Mouse (Mus musculus) liver, postnatal 0 days (tissue): Measurements from ENCODE around the gene Meaf6. TPM values are rescaled to one million over a fixed set of nuclear protein-coding genes. Genes with fewer than 3 reads are reported as not detected.
A peak's percentile ranks its signal among the peaks of the same experiment; 100 is the strongest.

Experiments used
- ATAC-seq: fragments of 200-750 bp; cut with Nextera tagmentation; 2 replicates; pipeline ENCODE4 v1.8.0; 2017; ENCODE audit warnings: mild to moderate bottlenecking, moderate library complexity
- DNase-seq: peaks from one replicate; pipeline ENCODE4 v3.0.0-alpha.2; 2016
- H3K27ac ChIP-seq: fragments of 300-500 bp; sonication (generic); 2 replicates; pipeline ENCODE4 v1.5.1; 2014; ENCODE audit warnings: antibody characterized with exemption, moderate library complexity, mild to moderate bottlenecking, low read depth
- H3K27me3 ChIP-seq: fragments of 300-500 bp; sonication (generic); 2 replicates; pipeline ENCODE4 v1.6.1; 2014; ENCODE audit warnings: low read length, control low read depth, mixed read lengths; ENCODE audit not compliant: insufficient read depth
- H3K36me3 ChIP-seq: fragments of 300-500 bp; sonication (generic); replicated peaks from 2 replicates; pipeline ENCODE4 v1.6.1; 2014; ENCODE audit warnings: mild to moderate bottlenecking, control low read depth, low read length, moderate library complexity, mixed read lengths; ENCODE audit not compliant: insufficient read depth
- H3K4me1 ChIP-seq: fragments of 300-500 bp; sonication (generic); 2 replicates; pipeline ENCODE4 v1.6.1; 2014; ENCODE audit warnings: antibody characterized with exemption, mild to moderate bottlenecking, control low read depth; ENCODE audit not compliant: insufficient read depth
- H3K4me2 ChIP-seq: fragments of 300-500 bp; sonication (generic); 2 replicates; pipeline ENCODE4 v1.6.1; 2014; ENCODE audit warnings: low read depth, mild to moderate bottlenecking, low read length, moderate library complexity, mixed read lengths
- H3K4me3 ChIP-seq: fragments of 300-500 bp; sonication (generic); 2 replicates; pipeline ENCODE4 v1.5.1; 2014; ENCODE audit warnings: low read depth, low read length
- H3K9ac ChIP-seq: fragments of 300-500 bp; sonication (generic); replicated peaks from 2 replicates; pipeline ENCODE4 v1.6.1; 2014; ENCODE audit warnings: mild to moderate bottlenecking, moderate library complexity
- H3K9me3 ChIP-seq: fragments of 300-500 bp; sonication (generic); 2 replicates; pipeline ENCODE4 v1.6.1; 2016; ENCODE audit warnings: mild to moderate bottlenecking, control low read depth, low read length, mixed read lengths
- CTCF ChIP-seq: sonication (generic); IDR thresholded peaks from 2 replicates; pipeline ENCODE4 v1.5.1; 2016; ENCODE audit warnings: antibody characterized with exemption, low read depth
- EP300 ChIP-seq: IDR thresholded peaks from 2 replicates; pipeline ENCODE4 v1.6.1; 2016; ENCODE audit warnings: antibody characterized with exemption, low read depth, mild to moderate bottlenecking
- WGBS: fragments of 180-500 bp; shearing (Covaris S2); extraction: QIAGEN DNeasy Blood & Tissue Kit; methylation state at CpG from one replicate; pipeline ENCODE4 v1.1.7; 2014; ENCODE audit not compliant: insufficient replicate concordance; 5-methylcytosine and 5-hydroxymethylcytosine counted together
- polyA plus RNA-seq: library from polyadenylated mRNA; unstranded; fragments of >200 nt; fragmentation: Nextera tagmentation; extraction: Ambion mirVana; gene quantifications from 2 replicates; pipeline ENCODE4 v1.2.1, GENCODE M21; 2015

Meaf6 gene
- polyA plus RNA-seq, 1 experiment from 2014 or later, result 15.2 TPM

- H3K4me2 ChIP-seq, result no peak overlapping the region
- peaks cover 46% of the 10 kb centered on the region for H3K4me1 ChIP-seq
These were observed 34.1 kb downstream of the Meaf6 start for GRCm38 (mm10) chr4:125119070-125119469.

GRCm38 (mm10) chr4:125119721-125120120 lies 34.8 kb downstream of the Meaf6 start:
- H3K27ac ChIP-seq, result no peak overlapping the region
- H3K9ac ChIP-seq, result no peak overlapping the region
- no peaks in the 10 kb centered on the region for H3K9me3 ChIP-seq
- no peak overlapping the region for H3K4me2 ChIP-seq
- H3K36me3 ChIP-seq, result peaks cover 21% of the 10 kb centered on the region
- ATAC-seq (no peak), DNase-seq (no peak)
- WGBS, result 86% methylated on average over 11 of the region's 11 CpGs
- no peak for TF ChIP-seq CTCF
- TF ChIP-seq EP300, result no peak
- no peak overlapping the region for H3K4me3 ChIP-seq
- H3K4me1 ChIP-seq, result peaks cover 52% of the 10 kb centered on the region
- no peaks in the 10 kb centered on the region for H3K27me3 ChIP-seq

More at GRCm38 (mm10) chr4:125119070-125119469, 34.1 kb downstream of the Meaf6 start:
- Histone ChIP-seq H3K9me3 (no peaks in the 10 kb centered on the region), H3K36me3 (peaks cover 21% of the 10 kb centered on the region), H3K27me3 (no peaks in the 10 kb centered on the region), H3K27ac (no peak overlapping the region), H3K4me3 (no peak overlapping the region), H3K9ac (no peak overlapping the region)
- 71% methylated on average over 10 of the region's 10 CpGs for WGBS
- no peak for TF ChIP-seq EP300
- TF ChIP-seq CTCF, result peak; percentile 30
- DNase-seq (no peak), ATAC-seq (no peak)

- ATAC-seq (0 out of 2 replicates have a peak, but pooled peaks have one; percentile 8), DNase-seq (peak; percentile 63)
- peak overlapping the region; percentile 44; the same call in 1 of the 2 replicates for H3K9ac ChIP-seq
- H3K4me2 ChIP-seq, result peak overlapping the region; percentile 58
- peak overlapping the region; percentile 15; the same call in 1 of the 2 replicates for H3K4me3 ChIP-seq
- no peaks in the 10 kb centered on the region for H3K27me3 ChIP-seq
- H3K9me3 ChIP-seq, result no peaks in the 10 kb centered on the region
- TF ChIP-seq CTCF, result no peak
- no peak for TF ChIP-seq EP300
- 18% methylated on average over 16 of the region's 16 CpGs for WGBS
- H3K36me3 ChIP-seq, result peaks cover 21% of the 10 kb centered on the region
- peak overlapping the region; percentile 74 for H3K27ac ChIP-seq
- peaks cover 50% of the 10 kb centered on the region for H3K4me1 ChIP-seq
These were observed 37.7 kb downstream of the Meaf6 start for GRCm38 (mm10) chr4:125122431-125123278.

GRCm38 (mm10) chr4:125123279-125123671 lies 38.3 kb downstream of the Meaf6 start:
- Histone ChIP-seq H3K9ac (peak overlapping the region; percentile 44), H3K4me2 (peak overlapping the region; percentile 58), H3K4me3 (peak overlapping the region; percentile 15; the same call in 1 of the 2 replicates), H3K36me3 (peaks cover 21% of the 10 kb centered on the region), H3K27me3 (no peaks in the 10 kb centered on the region), H3K4me1 (peaks cover 54% of the 10 kb centered on the region), H3K9me3 (no peaks in the 10 kb centered on the region), H3K27ac (peak overlapping the region; percentile 74)
- no peak for DNase-seq
- TF ChIP-seq EP300 (no peak), CTCF (no peak)
- 39% methylated on average over 7 of the region's 7 CpGs for WGBS
- no peak for ATAC-seq

- H3K9me3 ChIP-seq, result no peaks in the 10 kb centered on the region
- peaks cover 56% of the 10 kb centered on the region for H3K4me1 ChIP-seq
- H3K4me3 ChIP-seq, result no peak overlapping the region
- DNase-seq (peak; percentile 47), ATAC-seq (peak; percentile 22)
- peak overlapping the region; percentile 71 for H3K27ac ChIP-seq
- 38% methylated on average over 7 of the region's 7 CpGs for WGBS
- H3K9ac ChIP-seq, result peak overlapping the region; percentile 38
- H3K27me3 ChIP-seq, result no peaks in the 10 kb centered on the region
- H3K36me3 ChIP-seq, result peaks cover 15% of the 10 kb centered on the region
- peak overlapping the region; percentile 44 for H3K4me2 ChIP-seq
- TF ChIP-seq EP300 (no peak), CTCF (no peak)
These were observed 39.7 kb downstream of the Meaf6 start for GRCm38 (mm10) chr4:125124424-125125209.
